Mouse (Mus musculus) frontal cortex, postnatal 14 days (tissue): ENCODE results near the gene Gpr137c.

ENCODE experiments used
- DNase-seq, 2 experiments: peaks; one replicate each; pipeline ENCODE4 v3.0.0; 2022; ENCODE audit warnings: low spot score in 2 of 2

Gene Gpr137c

GRCm38 (mm10) chr14:45291608-45292007 is 72.1 kb downstream of the Gpr137c start:
- no peak for DNase-seq

GRCm38 (mm10) chr14:45303939-45304338 is 84.4 kb downstream of the Gpr137c start:
- no peak for DNase-seq

GRCm38 (mm10) chr14:45304389-45304788 is 84.9 kb downstream of the Gpr137c start:
- no peak for DNase-seq

GRCm38 (mm10) chr14:45305852-45306251 is 86.3 kb downstream of the Gpr137c start:
- DNase-seq: no peak

GRCm38 (mm10) chr14:45307630-45308328 is 88.3 kb downstream of the Gpr137c start:
- DNase-seq: no peak

GRCm38 (mm10) chr14:45309646-45310045 is 90.1 kb downstream of the Gpr137c start:
- no peak for DNase-seq

GRCm38 (mm10) chr14:45310101-45310500 is 90.6 kb downstream of the Gpr137c start:
- DNase-seq: no peak

GRCm38 (mm10) chr14:45316927-45317326 is 97.4 kb downstream of the Gpr137c start:
- no peak for DNase-seq

GRCm38 (mm10) chr14:45317921-45318411 is 98.4 kb downstream of the Gpr137c start:
- DNase-seq: no peak

- DNase-seq: peak; percentile 60 to 76
These were observed 99.1 kb downstream of the Gpr137c start, which contains the start of gene Ero1l for GRCm38 (mm10) chr14:45318426-45319236. Gene Ero1l (minus strand): TSS chr14:45318771.

GRCm38 (mm10) chr14:45319237-45319610 is 99.7 kb downstream of the Gpr137c start:
- no peak for DNase-seq

GRCm38 (mm10) chr14:45320111-45320510 is 100.6 kb downstream of the Gpr137c start:
- no peak for DNase-seq

- DNase-seq: no peak
These were observed 101.5 kb downstream of the Gpr137c start for GRCm38 (mm10) chr14:45321067-45321466.

GRCm38 (mm10) chr14:45321622-45322021 is 102.1 kb downstream of the Gpr137c start:
- no peak for DNase-seq

- no peak for DNase-seq
These were observed 102.9 kb downstream of the Gpr137c start for GRCm38 (mm10) chr14:45322450-45322849.

GRCm38 (mm10) chr14:45323320-45323719 is 103.8 kb downstream of the Gpr137c start:
- DNase-seq: no peak

GRCm38 (mm10) chr14:45325471-45325870 is 106.0 kb downstream of the Gpr137c start:
- no peak for DNase-seq

- DNase-seq: no peak
These were observed 108.7 kb downstream of the Gpr137c start for GRCm38 (mm10) chr14:45328072-45328713.

GRCm38 (mm10) chr14:45329018-45329588 is 109.6 kb downstream of the Gpr137c start:
- no peak for DNase-seq

GRCm38 (mm10) chr14:45329589-45330181 is 110.2 kb downstream of the Gpr137c start, which contains the start of gene Psmc6:
Gene Psmc6 (plus strand): TSS chr14:45329788.
- peak; percentile 84 to 85 for DNase-seq
